Comparison of ENCODE assay signal across 12 mouse cellular contexts in the genomic region with DNA sequence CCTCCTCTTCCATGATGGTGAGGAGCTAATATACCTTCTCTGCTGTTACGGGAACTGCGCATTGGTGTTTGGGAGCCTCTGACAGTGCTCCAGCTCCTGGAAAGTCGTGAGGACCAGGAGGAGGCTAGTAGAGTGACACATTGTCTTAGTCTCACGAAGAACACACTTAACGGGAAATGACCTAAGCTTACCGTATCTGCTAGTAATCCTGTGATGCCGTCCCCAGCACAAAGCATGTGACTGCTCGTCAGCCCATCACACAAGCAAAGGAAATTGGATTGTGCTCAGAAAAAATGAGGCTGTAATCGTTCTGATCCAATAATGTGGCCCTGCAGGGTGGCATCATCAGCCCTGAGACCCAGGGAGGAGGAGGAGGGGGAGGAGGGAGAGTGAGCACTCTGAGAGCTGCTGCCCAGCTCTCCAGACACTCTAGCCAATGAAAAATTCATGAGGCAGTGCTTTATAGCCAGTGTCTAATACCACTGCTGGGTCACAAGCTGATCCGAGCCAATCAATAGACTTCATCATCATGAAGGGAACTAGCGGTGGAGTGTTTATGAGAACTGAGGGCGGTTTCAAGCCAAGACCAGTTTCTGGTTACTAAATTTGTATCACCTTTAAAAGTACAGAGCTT. TPM values are rescaled to one million over a fixed set of nuclear protein-coding genes. Genes with fewer than 3 reads are reported as not detected.
DNase-seq lines count a peak whose midpoint lies in the region; ATAC-seq and TF ChIP-seq lines count a peak whose summit lies in the region.
"Had no signal": no experiment of that assay in that cellular context is flagged by ENCODE, and none has a peak within 500 bp of the region (broad histone marks: within the 10 kb centered on the region; RNA-seq: fewer than 3 reads in every experiment).

No protein-coding gene starts in this region.

- no peaks in the 10 kb centered on the region for H3K4me1 ChIP-seq in neural tube, embryonic 11.5 days (ENCODE audit: control insufficient read depth, insufficient read depth, low read length)
- no peaks in the 10 kb centered on the region for H3K4me1 ChIP-seq in hindbrain, embryonic 16.5 days (ENCODE audit: control insufficient read depth, insufficient read depth, low read depth, low read length)
- no peaks in the 10 kb centered on the region for H3K4me1 ChIP-seq in midbrain, embryonic 14.5 days (ENCODE audit: control insufficient read depth, insufficient read depth, low read length)
- no peaks in the 10 kb centered on the region for H3K4me1 ChIP-seq in intestine, postnatal 0 days (replicated peaks; ENCODE audit: control insufficient read depth, insufficient read depth, low read length)

- peak; percentile 71; the same call in 1 of the 2 replicates for ATAC-seq in neural tube, embryonic 11.5 days (ENCODE audit: insufficient read depth, low FRiP score, low TSS enrichment)
- peak; percentile 67 for ATAC-seq in hindbrain, embryonic 16.5 days
- ATAC-seq in midbrain, embryonic 14.5 days (ENCODE audit: low FRiP score, low TSS enrichment) = peak; percentile 55; the same call in 1 of the 2 replicates
- no peak for ATAC-seq in granulocyte monocyte progenitor cell, adult 5-6 weeks (replicated peaks; ENCODE audit: poor library complexity, severe bottlenecking)
- no peak for ATAC-seq in intestine, postnatal 0 days
- ATAC-seq: lung, postnatal 0 days had no signal

- H3K9ac ChIP-seq in neural tube, embryonic 11.5 days (ENCODE audit: low read length) = no peak overlapping the region
- H3K9ac ChIP-seq in hindbrain, embryonic 16.5 days (ENCODE audit: low read depth, low read length) = no peak overlapping the region
- H3K9ac ChIP-seq in midbrain, embryonic 14.5 days (replicated peaks; ENCODE audit: low read length) = no peak overlapping the region
- H3K9ac ChIP-seq in intestine, postnatal 0 days (ENCODE audit: low read depth, low read length) = no peak overlapping the region

- H3K27ac ChIP-seq in neural tube, embryonic 11.5 days (ENCODE audit: low read depth, low read length) = no peak overlapping the region
- H3K27ac ChIP-seq in hindbrain, embryonic 16.5 days (ENCODE audit: low read depth, low read length) = peak overlapping the region; percentile 24; the same call in 1 of the 2 replicates
- no peak overlapping the region for H3K27ac ChIP-seq in midbrain, embryonic 14.5 days (replicated peaks; ENCODE audit: low read depth, low read length)
- H3K27ac ChIP-seq in intestine, postnatal 0 days (ENCODE audit: low read depth, low read length) = no peak overlapping the region

- H3K27me3 ChIP-seq in neural tube, embryonic 11.5 days (ENCODE audit: control insufficient read depth, insufficient read depth, low read length) = no peaks in the 10 kb centered on the region
- no peaks in the 10 kb centered on the region for H3K27me3 ChIP-seq in hindbrain, embryonic 16.5 days (replicated peaks; ENCODE audit: control insufficient read depth, insufficient read depth, low read length)
- H3K27me3 ChIP-seq in midbrain, embryonic 14.5 days (ENCODE audit: control insufficient read depth, insufficient read depth, low read length) = no peaks in the 10 kb centered on the region
- H3K27me3 ChIP-seq in intestine, postnatal 0 days (replicated peaks; ENCODE audit: control insufficient read depth, insufficient read depth, low read length) = no peaks in the 10 kb centered on the region

- H3K36me3 ChIP-seq in neural tube, embryonic 11.5 days (ENCODE audit: control insufficient read depth, insufficient read depth, low read length) = no peaks in the 10 kb centered on the region
- H3K36me3 ChIP-seq in hindbrain, embryonic 16.5 days (ENCODE audit: control insufficient read depth, insufficient read depth, low read length) = peaks cover 2% of the 10 kb centered on the region; the same call in 1 of the 2 replicates
- H3K36me3 ChIP-seq in midbrain, embryonic 14.5 days (ENCODE audit: control insufficient read depth, insufficient read depth, low read length) = no peaks in the 10 kb centered on the region
- H3K36me3 ChIP-seq in intestine, postnatal 0 days (ENCODE audit: control insufficient read depth, insufficient read depth) = no peaks in the 10 kb centered on the region

- H3K9me3 ChIP-seq in neural tube, embryonic 11.5 days (ENCODE audit: control insufficient read depth, low read length) = no peaks in the 10 kb centered on the region
- H3K9me3 ChIP-seq in hindbrain, embryonic 16.5 days (ENCODE audit: control insufficient read depth, low read length) = no peaks in the 10 kb centered on the region
- H3K9me3 ChIP-seq in midbrain, embryonic 14.5 days (ENCODE audit: control insufficient read depth, low read length) = 0 out of 2 replicates have a peak, but pooled peaks cover 5% of the 10 kb centered on the region
- H3K9me3 ChIP-seq in intestine, postnatal 0 days (ENCODE audit: control insufficient read depth) = peaks cover 3% of the 10 kb centered on the region; the same call in 1 of the 2 replicates

- DNase-seq in neural tube, embryonic 11.5 days (ENCODE audit: low spot score) = peak; percentile 45
- DNase-seq in neural tube, embryonic 10.5 days (ENCODE audit: extremely low spot score, low spot score) = no peak
- peak; percentile 77 for DNase-seq in midbrain, embryonic 14.5 days
- no peak for DNase-seq in left cerebral cortex, adult 9 months (ENCODE audit: low spot score in 2 of 2)
- DNase-seq in B cell, adult 2 months = no peak
- DNase-seq: kidney, adult 9 months; right cerebral cortex, postnatal 25 days; thymus, postnatal 25 days had no signal

- H3K4me3 ChIP-seq in neural tube, embryonic 11.5 days (ENCODE audit: low read depth, low read length) = no peak overlapping the region
- no peak overlapping the region for H3K4me3 ChIP-seq in hindbrain, embryonic 16.5 days (ENCODE audit: low read length)
- no peak overlapping the region for H3K4me3 ChIP-seq in midbrain, embryonic 14.5 days (replicated peaks; ENCODE audit: low read depth, low read length)
- no peak overlapping the region for H3K4me3 ChIP-seq in intestine, postnatal 0 days (ENCODE audit: low read depth, low read length)

- 73% methylated on average over 12 of the region's 12 CpGs for WGBS in neural tube, embryonic 11.5 days
- 55% methylated on average over 12 of the region's 12 CpGs for WGBS in hindbrain, embryonic 16.5 days
- WGBS in midbrain, embryonic 14.5 days = 38% methylated on average over 12 of the region's 12 CpGs
- 72% methylated on average over 12 of the region's 12 CpGs for whole genome bisulfite sequencing in intestine, postnatal 0 days

- no peak overlapping the region for H3K4me2 ChIP-seq in neural tube, embryonic 11.5 days (ENCODE audit: low read depth)
- H3K4me2 ChIP-seq in hindbrain, embryonic 16.5 days (ENCODE audit: low read length) = no peak overlapping the region
- no peak overlapping the region for H3K4me2 ChIP-seq in midbrain, embryonic 14.5 days (ENCODE audit: low read length)
- H3K4me2 ChIP-seq in intestine, postnatal 0 days (replicated peaks; ENCODE audit: low read depth) = no peak overlapping the region

- TF ChIP-seq CTCF in intestine, postnatal 0 days (IDR thresholded peaks at IDR 0.05; ENCODE audit: low read depth) = no peak

RNA-seq across cellular contexts. Expression of a gene that starts 24.3 kb away (rescaled TPM):
- 2.3 and 3.2 TPM in 2 replicates for polyA plus RNA-seq in neural tube, embryonic 11.5 days (2014; fragmentation: Nextera tagmentation; extraction: Ambion mirVana)
- polyA plus RNA-seq in hindbrain, embryonic 16.5 days (2015; fragmentation: Nextera tagmentation; extraction: Ambion mirVana) = 1.7 and 2.1 TPM in 2 replicates
- 0.70 and 1.8 TPM in 2 replicates for polyA plus RNA-seq in midbrain, embryonic 14.5 days (2014; fragmentation: Nextera tagmentation; extraction: Ambion mirVana)
- not detected in 2 replicates for total RNA-seq in granulocyte monocyte progenitor cell, adult 5-6 weeks (2014; fragmentation: Nextera tagmentation)
- 8.7 and 12.8 TPM in 2 replicates for total RNA-seq in granulocyte monocyte progenitor cell, adult 5-6 weeks (2017)
- 5.0 and 6.7 TPM in 2 replicates for polyA plus RNA-seq in intestine, postnatal 0 days (2015; fragmentation: Nextera tagmentation; extraction: Ambion mirVana)

Comparison
In these comparisons a context has a peak if more than half of its experiments do, and no peak if none do; other contexts are left out.
1. DNase-seq: peak in neural tube, embryonic 11.5 days (single experiment) and midbrain, embryonic 14.5 days (single experiment); none in neural tube, embryonic 10.5 days (single experiment), left cerebral cortex, adult 9 months (0 of 2) and B cell, adult 2 months (0 of 2).
2. ATAC-seq: peak in neural tube, embryonic 11.5 days (single experiment), hindbrain, embryonic 16.5 days (single experiment) and midbrain, embryonic 14.5 days (single experiment); none in granulocyte monocyte progenitor cell, adult 5-6 weeks (single experiment) and intestine, postnatal 0 days (single experiment).